ENCODE assay signal across 16 mouse cellular contexts in genomic region chr16:90412096-90413082, GRCm38 (mm10). TPM values are rescaled to one million over a fixed set of nuclear protein-coding genes. Genes with fewer than 3 reads are reported as not detected.
DNase-seq lines count a peak whose midpoint lies in the region; ATAC-seq and TF ChIP-seq lines count a peak whose summit lies in the region.
"Had no signal": no experiment of that assay in that cellular context is flagged by ENCODE, and none has a peak within 500 bp of the region (broad histone marks: within the 10 kb centered on the region; RNA-seq: fewer than 3 reads in every experiment).

No protein-coding gene starts in this region.

- no peak for TF ChIP-seq CTCF in liver, postnatal 0 days (IDR thresholded peaks at IDR 0.05; ENCODE audit: low read depth)

- no peaks in the 10 kb centered on the region for H3K9me3 ChIP-seq in intestine, embryonic 14.5 days (ENCODE audit: control insufficient read depth, low read length)
- H3K9me3 ChIP-seq in liver, postnatal 0 days (ENCODE audit: low read length) = no peaks in the 10 kb centered on the region
- H3K9me3 ChIP-seq: limb, embryonic 15.5 days; neural tube, embryonic 15.5 days had no signal

- H3K4me3 ChIP-seq in intestine, embryonic 14.5 days (ENCODE audit: low read depth, low read length) = no peak overlapping the region
- no peak overlapping the region for H3K4me3 ChIP-seq in liver, postnatal 0 days (ENCODE audit: low read depth, low read length)
- H3K4me3 ChIP-seq: embryonic facial prominence, embryonic 12.5 days; limb, embryonic 15.5 days; midbrain, embryonic 10.5 days; neural tube, embryonic 15.5 days had no signal

- no peak overlapping the region for H3K9ac ChIP-seq in intestine, embryonic 14.5 days (ENCODE audit: low read length)
- H3K9ac ChIP-seq in liver, postnatal 0 days (replicated peaks) = no peak overlapping the region
- H3K9ac ChIP-seq: embryonic facial prominence, embryonic 12.5 days; hindbrain, embryonic 14.5 days; limb, embryonic 15.5 days; neural tube, embryonic 15.5 days had no signal

- H3K27me3 ChIP-seq in intestine, embryonic 14.5 days (replicated peaks; ENCODE audit: control insufficient read depth, insufficient read depth, low read length) = no peaks in the 10 kb centered on the region
- H3K27me3 ChIP-seq in liver, postnatal 0 days (ENCODE audit: insufficient read depth, low read length) = no peaks in the 10 kb centered on the region
- H3K27me3 ChIP-seq: embryonic facial prominence, embryonic 12.5 days; limb, embryonic 15.5 days; neural tube, embryonic 15.5 days had no signal

- peak overlapping the region; percentile 54; the same call in 1 of the 2 replicates for H3K27ac ChIP-seq in intestine, embryonic 14.5 days (ENCODE audit: low read depth)
- H3K27ac ChIP-seq in liver, postnatal 0 days (ENCODE audit: low read depth) = peak overlapping the region; percentile 96
- H3K27ac ChIP-seq: embryonic facial prominence, embryonic 12.5 days; hindbrain, embryonic 14.5 days; limb, embryonic 15.5 days; midbrain, embryonic 10.5 days; neural tube, embryonic 15.5 days had no signal

- peak; percentile 41; the same call in 1 of the 2 replicates for TF ChIP-seq EP300 in liver, postnatal 0 days (IDR thresholded peaks at IDR 0.05; ENCODE audit: low read depth)

- H3K4me1 ChIP-seq in intestine, embryonic 14.5 days (replicated peaks; ENCODE audit: control insufficient read depth, insufficient read depth, low read length) = peaks cover 10% of the 10 kb centered on the region
- peaks cover 8% of the 10 kb centered on the region; the same call in 1 of the 2 replicates for H3K4me1 ChIP-seq in liver, postnatal 0 days (ENCODE audit: insufficient read depth)

- WGBS in intestine, embryonic 14.5 days = 70% methylated on average over 8 of the region's 8 CpGs
- 56% methylated on average over 8 of the region's 8 CpGs for whole genome bisulfite sequencing in liver, postnatal 0 days (ENCODE audit: insufficient replicate concordance)

- ATAC-seq in intestine, embryonic 14.5 days (replicated peaks; ENCODE audit: low FRiP score, low TSS enrichment, low read depth) = peak; percentile 92
- peak; percentile 99 for ATAC-seq in liver, postnatal 0 days
- ATAC-seq in frontal cortex, adult (ENCODE audit: low TSS enrichment) = no peak

- H3K4me2 ChIP-seq in intestine, embryonic 14.5 days (ENCODE audit: low read length) = no peak overlapping the region; the same call in 1 of the 2 replicates
- no peak overlapping the region for H3K4me2 ChIP-seq in liver, postnatal 0 days (ENCODE audit: low read depth, low read length)
- H3K4me2 ChIP-seq: embryonic facial prominence, embryonic 12.5 days; hindbrain, embryonic 14.5 days; limb, embryonic 15.5 days; neural tube, embryonic 15.5 days had no signal

- no peak for DNase-seq in intestine, embryonic 14.5 days (ENCODE audit: low spot score)
- peak; percentile 81 to 91 for DNase-seq in kidney, adult 8-10 months
- DNase-seq in kidney, postnatal 36 days = peak; percentile 71 to 92
- DNase-seq in liver, postnatal 0 days = peak; percentile 34
- no peak for DNase-seq in gastrocnemius, adult 18-20 months (ENCODE audit: low spot score)
- no peak for DNase-seq in heart, adult 11 months
- DNase-seq in layer of hippocampus, adult 18-20 months (ENCODE audit: low spot score in 2 of 2) = no peak
- DNase-seq: lung, postnatal 36 days; right cerebral cortex, postnatal 4 days; thymus, postnatal 25 days had no signal

- H3K36me3 ChIP-seq in intestine, embryonic 14.5 days (ENCODE audit: control insufficient read depth, insufficient read depth, low read length) = 0 out of 2 replicates have a peak, but pooled peaks cover 3% of the 10 kb centered on the region
- no peaks in the 10 kb centered on the region for H3K36me3 ChIP-seq in liver, postnatal 0 days (replicated peaks; ENCODE audit: insufficient read depth, low read length)

RNA-seq across cellular contexts. Expression of gene Hunk, which starts 26.6 kb away (rescaled TPM):
- 11.0 and 12.2 TPM in 2 replicates for polyA plus RNA-seq in intestine, embryonic 14.5 days (2014; fragmentation: Nextera tagmentation; extraction: Ambion mirVana)
- polyA plus RNA-seq in liver, postnatal 0 days (2015; fragmentation: Nextera tagmentation; extraction: Ambion mirVana) = 1.1 and 1.2 TPM in 2 replicates
- under 1 TPM; 0.17 to 0.32 TPM for total RNA-seq in gastrocnemius, adult 18-20 months (2021)
- 10 to 100 TPM; 24.3 to 28.9 TPM for total RNA-seq in layer of hippocampus, adult 18-20 months (2021)

Comparison
In these comparisons a context has a peak if more than half of its experiments do, and no peak if none do; other contexts are left out.
1. DNase-seq: peak in kidney, adult 8-10 months (2 of 2), kidney, postnatal 36 days (2 of 2) and liver, postnatal 0 days (single experiment); none in intestine, embryonic 14.5 days (single experiment), gastrocnemius, adult 18-20 months (single experiment), heart, adult 11 months (single experiment) and layer of hippocampus, adult 18-20 months (0 of 2).
2. RNA of gene Hunk, which starts 26.6 kb away (total RNA-seq): 24.3 to 28.9 TPM in layer of hippocampus, adult 18-20 months; 0.17 to 0.32 TPM in gastrocnemius, adult 18-20 months; every median in the first group is over 10 times any median in the second.